Mouse (Mus musculus): ENCODE data around the gene Atp6v1c2. TPM values are rescaled to one million over a fixed set of nuclear protein-coding genes. Genes with fewer than 3 reads are reported as not detected.

Atp6v1c2 gene
- polyA plus RNA-seq, 1 experiment from 2014 or later, result 0.44 TPM

DNA sequence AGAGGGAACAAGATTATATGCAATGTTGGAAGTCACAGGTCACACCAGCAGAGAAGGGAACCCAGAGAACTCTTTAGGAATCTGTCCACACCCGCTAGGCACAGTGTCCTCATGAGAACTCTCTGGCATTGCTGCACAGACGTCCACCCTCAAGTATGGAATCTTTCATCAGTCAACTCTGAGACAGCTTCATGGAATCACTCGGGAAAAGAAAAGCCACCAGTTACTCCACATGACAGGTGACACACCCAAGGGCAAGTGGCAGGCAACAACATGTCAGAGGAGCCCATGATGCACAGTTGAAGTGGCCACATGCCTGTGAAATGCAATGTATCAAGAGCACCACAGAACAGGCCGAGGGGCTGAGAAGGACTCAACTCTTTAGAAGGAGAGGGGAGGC lies 11.2 kb downstream of the Atp6v1c2 start:
- Histone ChIP-seq H3K9ac (ENCODE audit: low read depth, low read length) (no peak overlapping the region), H3K4me3 (ENCODE audit: low read depth, low read length) (no peak overlapping the region), H3K27ac (ENCODE audit: low read depth, low read length) (no peak overlapping the region), H3K36me3 (ENCODE audit: control insufficient read depth, insufficient read depth, low read length) (no peaks in the 10 kb centered on the region), H3K9me3 (replicated peaks; ENCODE audit: control insufficient read depth, low read length) (no peaks in the 10 kb centered on the region), H3K4me2 (no peak overlapping the region), H3K4me1 (ENCODE audit: control insufficient read depth, insufficient read depth, low read length) (peaks cover 2% of the 10 kb centered on the region; the same call in 1 of the 2 replicates), H3K27me3 (ENCODE audit: control insufficient read depth, insufficient read depth, low read length) (peaks cover 9% of the 10 kb centered on the region)
- 46% methylated on average over 4 of the region's 4 CpGs for WGBS (ENCODE audit: insufficient replicate concordance)
- no peak for ATAC-seq (replicated peaks; ENCODE audit: insufficient number of reproducible peaks, low FRiP score, low TSS enrichment)

- H3K36me3 ChIP-seq (ENCODE audit: control insufficient read depth, insufficient read depth, low read length), result no peaks in the 10 kb centered on the region
- peaks cover 2% of the 10 kb centered on the region; the same call in 1 of the 2 replicates for H3K4me1 ChIP-seq (ENCODE audit: control insufficient read depth, insufficient read depth, low read length)
- WGBS (ENCODE audit: insufficient replicate concordance), result 85% methylated on average over 5 of the region's 5 CpGs
- no peak overlapping the region for H3K4me2 ChIP-seq
- no peaks in the 10 kb centered on the region for H3K9me3 ChIP-seq (replicated peaks; ENCODE audit: control insufficient read depth, low read length)
- no peak overlapping the region for H3K4me3 ChIP-seq (ENCODE audit: low read depth, low read length)
- no peaks in the 10 kb centered on the region for H3K27me3 ChIP-seq (ENCODE audit: control insufficient read depth, insufficient read depth, low read length)
- H3K9ac ChIP-seq (ENCODE audit: low read depth, low read length), result no peak overlapping the region
- no peak overlapping the region for H3K27ac ChIP-seq (ENCODE audit: low read depth, low read length)
- no peak for ATAC-seq (replicated peaks; ENCODE audit: insufficient number of reproducible peaks, low FRiP score, low TSS enrichment)
Measured at GRCm38 (mm10) chr12:17316096-17316495, 13.1 kb downstream of the Atp6v1c2 start.

GRCm38 (mm10) chr12:17310852-17311839 lies 18.0 kb downstream of the Atp6v1c2 start:
- H3K4me2 ChIP-seq, result no peak overlapping the region
- H3K27ac ChIP-seq (ENCODE audit: low read depth, low read length), result no peak overlapping the region
- no peaks in the 10 kb centered on the region for H3K4me1 ChIP-seq (ENCODE audit: control insufficient read depth, insufficient read depth, low read length)
- H3K9ac ChIP-seq (ENCODE audit: low read depth, low read length), result no peak overlapping the region
- no peaks in the 10 kb centered on the region for H3K9me3 ChIP-seq (replicated peaks; ENCODE audit: control insufficient read depth, low read length)
- no peak for ATAC-seq (replicated peaks; ENCODE audit: insufficient number of reproducible peaks, low FRiP score, low TSS enrichment)
- no peaks in the 10 kb centered on the region for H3K36me3 ChIP-seq (ENCODE audit: control insufficient read depth, insufficient read depth, low read length)
- H3K4me3 ChIP-seq (ENCODE audit: low read depth, low read length), result no peak overlapping the region
- WGBS (ENCODE audit: insufficient replicate concordance), result 70% methylated on average over 16 of the region's 16 CpGs
- H3K27me3 ChIP-seq (ENCODE audit: control insufficient read depth, insufficient read depth, low read length), result no peaks in the 10 kb centered on the region

- Histone ChIP-seq H3K9ac (ENCODE audit: low read depth, low read length) (no peak overlapping the region), H3K9me3 (replicated peaks; ENCODE audit: control insufficient read depth, low read length) (no peaks in the 10 kb centered on the region), H3K4me2 (no peak overlapping the region), H3K36me3 (ENCODE audit: control insufficient read depth, insufficient read depth, low read length) (no peaks in the 10 kb centered on the region), H3K4me1 (ENCODE audit: control insufficient read depth, insufficient read depth, low read length) (no peaks in the 10 kb centered on the region), H3K4me3 (ENCODE audit: low read depth, low read length) (no peak overlapping the region), H3K27me3 (ENCODE audit: control insufficient read depth, insufficient read depth, low read length) (no peaks in the 10 kb centered on the region), H3K27ac (ENCODE audit: low read depth, low read length) (no peak overlapping the region)
- no peak for ATAC-seq (replicated peaks; ENCODE audit: insufficient number of reproducible peaks, low FRiP score, low TSS enrichment)
- WGBS (ENCODE audit: insufficient replicate concordance), result 66% methylated on average over 4 of the region's 4 CpGs
Measured at GRCm38 (mm10) chr12:17308246-17308645, 20.9 kb downstream of the Atp6v1c2 start.

- no peaks in the 10 kb centered on the region for H3K27me3 ChIP-seq (ENCODE audit: control insufficient read depth, insufficient read depth, low read length)
- H3K4me3 ChIP-seq (ENCODE audit: low read depth, low read length), result no peak overlapping the region
- no peak for ATAC-seq (replicated peaks; ENCODE audit: insufficient number of reproducible peaks, low FRiP score, low TSS enrichment)
- WGBS (ENCODE audit: insufficient replicate concordance), result 76% methylated on average over 7 of the region's 7 CpGs
- H3K9ac ChIP-seq (ENCODE audit: low read depth, low read length), result no peak overlapping the region
- no peaks in the 10 kb centered on the region for H3K4me1 ChIP-seq (ENCODE audit: control insufficient read depth, insufficient read depth, low read length)
- no peak overlapping the region for H3K27ac ChIP-seq (ENCODE audit: low read depth, low read length)
- no peaks in the 10 kb centered on the region for H3K36me3 ChIP-seq (ENCODE audit: control insufficient read depth, insufficient read depth, low read length)
- no peaks in the 10 kb centered on the region for H3K9me3 ChIP-seq (replicated peaks; ENCODE audit: control insufficient read depth, low read length)
- H3K4me2 ChIP-seq, result no peak overlapping the region
Measured at GRCm38 (mm10) chr12:17305445-17305844, 23.7 kb downstream of the Atp6v1c2 start.

DNA sequence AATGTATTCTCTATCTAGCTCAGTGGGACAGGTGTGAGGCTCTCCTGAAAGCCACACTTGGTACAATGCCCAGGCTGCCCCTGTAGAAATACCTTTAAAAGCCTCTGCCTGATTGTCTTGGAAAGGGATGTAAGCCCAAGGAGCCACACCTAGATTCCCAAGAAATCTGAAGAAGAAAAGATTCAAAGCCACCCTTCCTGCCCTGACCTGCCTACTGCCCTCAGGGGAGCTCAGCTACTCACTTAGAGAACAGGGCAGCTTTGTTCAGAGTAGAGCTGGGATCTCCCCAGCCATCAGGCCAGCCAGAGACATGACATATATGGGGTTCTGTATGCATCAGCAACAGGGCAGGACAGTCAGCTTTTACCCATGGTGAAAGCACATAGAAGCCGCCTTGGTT lies 29.3 kb downstream of the Atp6v1c2 start:
- no peak for ATAC-seq (replicated peaks; ENCODE audit: insufficient number of reproducible peaks, low FRiP score, low TSS enrichment)
- H3K4me1 ChIP-seq (ENCODE audit: control insufficient read depth, insufficient read depth, low read length), result no peaks in the 10 kb centered on the region
- no peaks in the 10 kb centered on the region for H3K36me3 ChIP-seq (ENCODE audit: control insufficient read depth, insufficient read depth, low read length)
- WGBS (ENCODE audit: insufficient replicate concordance), result 81% methylated on average over 1 of the region's 1 CpGs
- no peak overlapping the region for H3K27ac ChIP-seq (ENCODE audit: low read depth, low read length)
- H3K27me3 ChIP-seq (ENCODE audit: control insufficient read depth, insufficient read depth, low read length), result no peaks in the 10 kb centered on the region
- H3K4me3 ChIP-seq (ENCODE audit: low read depth, low read length), result no peak overlapping the region
- H3K4me2 ChIP-seq, result no peak overlapping the region
- no peak overlapping the region for H3K9ac ChIP-seq (ENCODE audit: low read depth, low read length)
- no peaks in the 10 kb centered on the region for H3K9me3 ChIP-seq (replicated peaks; ENCODE audit: control insufficient read depth, low read length)

- H3K9me3 ChIP-seq (replicated peaks; ENCODE audit: control insufficient read depth, low read length), result no peaks in the 10 kb centered on the region
- H3K4me2 ChIP-seq, result no peak overlapping the region
- H3K4me3 ChIP-seq (ENCODE audit: low read depth, low read length), result no peak overlapping the region
- H3K4me1 ChIP-seq (ENCODE audit: control insufficient read depth, insufficient read depth, low read length), result no peaks in the 10 kb centered on the region
- H3K27ac ChIP-seq (ENCODE audit: low read depth, low read length), result no peak overlapping the region
- H3K9ac ChIP-seq (ENCODE audit: low read depth, low read length), result no peak overlapping the region
- no peak for ATAC-seq (replicated peaks; ENCODE audit: insufficient number of reproducible peaks, low FRiP score, low TSS enrichment)
- H3K36me3 ChIP-seq (ENCODE audit: control insufficient read depth, insufficient read depth, low read length), result no peaks in the 10 kb centered on the region
- WGBS (ENCODE audit: insufficient replicate concordance), result 68% methylated on average over 2 of the region's 2 CpGs
- no peaks in the 10 kb centered on the region for H3K27me3 ChIP-seq (ENCODE audit: control insufficient read depth, insufficient read depth, low read length)
Measured at GRCm38 (mm10) chr12:17296899-17297298, 32.3 kb downstream of the Atp6v1c2 start.

DNA sequence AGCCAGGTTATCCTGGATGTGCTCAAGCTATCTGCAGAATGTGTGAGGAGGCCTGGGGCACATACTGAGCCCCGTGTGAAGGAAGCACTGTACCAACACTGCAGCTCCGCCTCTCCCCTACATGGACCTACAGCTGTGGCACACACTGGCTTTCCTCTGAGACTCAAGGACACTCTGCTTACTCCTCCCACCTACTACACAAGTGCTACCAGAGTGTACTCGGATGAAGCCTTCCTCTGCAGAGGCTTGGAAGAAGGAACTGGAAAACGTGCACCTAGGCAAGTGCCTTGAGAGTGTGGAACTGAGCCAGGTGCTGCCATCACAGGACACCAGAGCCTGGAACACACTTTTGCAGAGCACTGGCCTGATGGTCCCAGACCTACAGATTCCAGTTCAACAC lies 38.6 kb downstream of the Atp6v1c2 start:
- H3K9ac ChIP-seq (ENCODE audit: low read depth, low read length), result no peak overlapping the region
- WGBS (ENCODE audit: insufficient replicate concordance), result 51% methylated on average over 4 of the region's 4 CpGs
- no peaks in the 10 kb centered on the region for H3K27me3 ChIP-seq (ENCODE audit: control insufficient read depth, insufficient read depth, low read length)
- H3K4me1 ChIP-seq (ENCODE audit: control insufficient read depth, insufficient read depth, low read length), result no peaks in the 10 kb centered on the region
- H3K27ac ChIP-seq (ENCODE audit: low read depth, low read length), result no peak overlapping the region
- no peak for ATAC-seq (replicated peaks; ENCODE audit: insufficient number of reproducible peaks, low FRiP score, low TSS enrichment)
- H3K9me3 ChIP-seq (replicated peaks; ENCODE audit: control insufficient read depth, low read length), result no peaks in the 10 kb centered on the region
- H3K4me2 ChIP-seq, result no peak overlapping the region
- no peaks in the 10 kb centered on the region for H3K36me3 ChIP-seq (ENCODE audit: control insufficient read depth, insufficient read depth, low read length)
- no peak overlapping the region for H3K4me3 ChIP-seq (ENCODE audit: low read depth, low read length)

- H3K4me3 ChIP-seq (ENCODE audit: low read depth, low read length), result no peak overlapping the region
- peaks cover under 1% of the 10 kb centered on the region for H3K36me3 ChIP-seq (ENCODE audit: control insufficient read depth, insufficient read depth, low read length)
- no peaks in the 10 kb centered on the region for H3K9me3 ChIP-seq (replicated peaks; ENCODE audit: control insufficient read depth, low read length)
- H3K9ac ChIP-seq (ENCODE audit: low read depth, low read length), result no peak overlapping the region
- H3K4me2 ChIP-seq, result no peak overlapping the region
- 91% methylated on average over 2 of the region's 2 CpGs for WGBS (ENCODE audit: insufficient replicate concordance)
- H3K27me3 ChIP-seq (ENCODE audit: control insufficient read depth, insufficient read depth, low read length), result no peaks in the 10 kb centered on the region
- ATAC-seq (replicated peaks; ENCODE audit: insufficient number of reproducible peaks, low FRiP score, low TSS enrichment), result no peak
- H3K27ac ChIP-seq (ENCODE audit: low read depth, low read length), result no peak overlapping the region
- H3K4me1 ChIP-seq (ENCODE audit: control insufficient read depth, insufficient read depth, low read length), result no peaks in the 10 kb centered on the region
Measured at GRCm38 (mm10) chr12:17289913-17290312, 39.2 kb downstream of the Atp6v1c2 start.
